Mouse (Mus musculus) adrenal gland, postnatal 4 days (tissue): ENCODE measurements around the gene Mxra8. TPM values are rescaled to one million over a fixed set of nuclear protein-coding genes. Genes with fewer than 3 reads are reported as not detected.
A peak's percentile ranks its signal among the peaks of the same experiment; 100 is the strongest.

ENCODE experiments used
- DNase-seq, 2 experiments: peaks; one replicate each; pipeline ENCODE4 v3.0.0; 2021 to 2022; ENCODE audit warnings: low spot score in 2 of 2, mixed read lengths in 2 of 2
- microRNA-seq: library from miRNA; unstranded; fragments of <30 nt; microRNA quantifications from one replicate; pipeline ENCODE4 v1.2.0, GENCODE M21; 2021
- total RNA-seq, 2 experiments: library from RNA; stranded (reverse); gene quantifications; 2 replicates each; pipeline ENCODE4 v1.2.3; 2021

The Mxra8 gene
- total RNA-seq, 2 experiments from 2014 or later: 86.3 to 93.5 TPM

- peak; percentile 46 to 49 for DNase-seq
Measured at GRCm38 (mm10) chr4:155859318-155859717, 19.8 kb downstream of the Mxra8 start.

- DNase-seq: no peak
Measured at GRCm38 (mm10) chr4:155861787-155862186, 22.3 kb downstream of the Mxra8 start.

GRCm38 (mm10) chr4:155863001-155863400 lies 23.5 kb downstream of the Mxra8 start, which contains the start of gene Tas1r3:
Gene Tas1r3, minus strand, starts transcription at chr4:155863362.
- no peak for DNase-seq

- DNase-seq: no peak
Measured at GRCm38 (mm10) chr4:155868614-155869298, 29.3 kb downstream of the Mxra8 start.

GRCm38 (mm10) chr4:155869317-155870033 lies 30.0 kb downstream of the Mxra8 start, which contains the start of the genes Cptp and Ints11:
Gene Cptp, minus strand, starts transcription at chr4:155869440.
Gene Ints11, plus strand, starts transcription at chr4:155869546.
- peak; percentile 93 to 94 for DNase-seq

- DNase-seq: no peak
Measured at GRCm38 (mm10) chr4:155871404-155871803, 31.9 kb downstream of the Mxra8 start.

- no peak for DNase-seq
Measured at GRCm38 (mm10) chr4:155883587-155883986, 44.1 kb downstream of the Mxra8 start.

- no peak for DNase-seq
Measured at GRCm38 (mm10) chr4:155886330-155886729, 46.9 kb downstream of the Mxra8 start.

- no peak for DNase-seq
Measured at GRCm38 (mm10) chr4:155887674-155888073, 48.2 kb downstream of the Mxra8 start.

GRCm38 (mm10) chr4:155888181-155888580 lies 48.7 kb downstream of the Mxra8 start:
- DNase-seq: no peak

GRCm38 (mm10) chr4:155889316-155889715 lies 49.8 kb downstream of the Mxra8 start:
- no peak for DNase-seq

- DNase-seq: peak in 1 of 2 experiments; percentile 2
Measured at GRCm38 (mm10) chr4:155891011-155891471, 51.6 kb downstream of the Mxra8 start.

- peak; percentile 88 to 95 for DNase-seq
Measured at GRCm38 (mm10) chr4:155891551-155892001, 52.1 kb downstream of the Mxra8 start, which contains the start of the genes Pusl1 and Acap3. Gene Pusl1, minus strand, starts transcription at chr4:155891781. Gene Acap3, plus strand, starts transcription at chr4:155891822.

GRCm38 (mm10) chr4:155892017-155892416 lies 52.5 kb downstream of the Mxra8 start:
- peak; percentile 55 to 73 for DNase-seq

- DNase-seq: peak in 1 of 2 experiments; percentile 21
Measured at GRCm38 (mm10) chr4:155892438-155893211, 53.1 kb downstream of the Mxra8 start.

GRCm38 (mm10) chr4:155893212-155893690 lies 53.8 kb downstream of the Mxra8 start:
- no peak for DNase-seq

Small RNA genes lying within 50 kb of the gene (microRNA-seq; reads per million reads assigned to microRNA genes)
- gene Gm27743: not detected

Other genes with a start within 250 kb of the Mxra8 start
- 10 to 100 TPM; 30.5 to 32.9 TPM for gene Slc35e2, start 238.3 kb upstream of the Mxra8 start, total RNA-seq
- 10 to 100 TPM; 53.8 to 55.0 TPM for gene Cdk11b, start 214.8 kb upstream of the Mxra8 start, total RNA-seq
- gene Gm10563, start 194.3 kb upstream of the Mxra8 start, total RNA-seq: not detected
- gene Mmp23, start 186.3 kb upstream of the Mxra8 start, total RNA-seq: 10 to 100 TPM; 18.8 to 25.4 TPM
- 10 to 100 TPM; 41.5 to 44.2 TPM for gene Mib2, start 170.5 kb upstream of the Mxra8 start, total RNA-seq
- 10 to 100 TPM; 54.6 to 60.4 TPM for gene Fndc10, start 145.3 kb upstream of the Mxra8 start, total RNA-seq
- 10 to 100 TPM; 88.9 to 96.2 TPM for gene Ssu72, start 134.9 kb upstream of the Mxra8 start, total RNA-seq
- 1 to 10 TPM; 1.5 to 2.2 TPM for gene Tmem240, start 104.9 kb upstream of the Mxra8 start, total RNA-seq
- gene Atad3a, start 78.6 kb upstream of the Mxra8 start, total RNA-seq: 100 to 1,000 TPM in 1 of 2 experiments, 10 to 100 TPM in 1; 99.1 to 102 TPM
- gene Vwa1, start 65.0 kb upstream of the Mxra8 start, total RNA-seq: 1 to 10 TPM; 5.7 to 7.4 TPM
- gene Tmem88b, start 53.8 kb upstream of the Mxra8 start, total RNA-seq: under 1 TPM; 0.79 to 0.84 TPM
- not detected for gene Ankrd65, start 49.2 kb upstream of the Mxra8 start, total RNA-seq
- gene Mrpl20, start 36.8 kb upstream of the Mxra8 start, total RNA-seq: 100 to 1,000 TPM; 110 to 122 TPM
- 100 to 1,000 TPM; 153 to 155 TPM for gene Ccnl2, start 27.2 kb upstream of the Mxra8 start, total RNA-seq
- gene Aurkaip1, start 8.4 kb upstream of the Mxra8 start, total RNA-seq: 100 to 1,000 TPM; 123 to 129 TPM
- gene Dvl1, start 7.7 kb downstream of the Mxra8 start, total RNA-seq: 10 to 100 TPM; 53.5 to 53.8 TPM
- under 1 TPM; 0.85 to 0.92 TPM for gene Tas1r3, start 23.7 kb downstream of the Mxra8 start, total RNA-seq
- gene Cptp, start 29.8 kb downstream of the Mxra8 start, total RNA-seq: 10 to 100 TPM; 20.2 to 21.0 TPM
- 10 to 100 TPM; 31.0 to 31.3 TPM for gene Ints11, start 29.9 kb downstream of the Mxra8 start, total RNA-seq
- gene Pusl1, start 52.1 kb downstream of the Mxra8 start, total RNA-seq: 10 to 100 TPM; 42.9 to 49.0 TPM
- 10 to 100 TPM; 35.5 to 36.7 TPM for gene Acap3, start 52.1 kb downstream of the Mxra8 start, total RNA-seq
- gene Ube2j2, start 104.2 kb downstream of the Mxra8 start, total RNA-seq: 10 to 100 TPM; 91.9 to 94.1 TPM
- gene C1qtnf12, start 122.6 kb downstream of the Mxra8 start, total RNA-seq: 10 to 100 TPM; 75.8 to 79.9 TPM
- gene B3galt6, start 153.0 kb downstream of the Mxra8 start, total RNA-seq: 1 to 10 TPM; 7.2 to 7.7 TPM
- 100 to 1,000 TPM; 224 to 231 TPM for gene Sdf4, start 153.2 kb downstream of the Mxra8 start, total RNA-seq
- 1 to 10 TPM; 2.9 to 3.4 TPM for gene Tnfrsf4, start 174.2 kb downstream of the Mxra8 start, total RNA-seq
- under 1 TPM in 1 of 2 experiments, not detected in 1; 0.39 TPM for gene Tnfrsf18, start 186.5 kb downstream of the Mxra8 start, total RNA-seq
- gene Ttll10, start 219.7 kb downstream of the Mxra8 start, total RNA-seq: 1 to 10 TPM in 1 of 2 experiments, under 1 TPM in 1; 0.59 to 5.0 TPM